Mouse (Mus musculus) intestine, embryonic 16.5 days (tissue): Measurements from ENCODE around the gene Wap. TPM values are rescaled to one million over a fixed set of nuclear protein-coding genes. Genes with fewer than 3 reads are reported as not detected.

Experiments used
- ATAC-seq: fragments of 200-750 bp; cut with Nextera tagmentation; 2 replicates; pipeline ENCODE4 v1.8.0; 2017; ENCODE audit warnings: moderate TSS enrichment, moderate library complexity
- H3K27ac ChIP-seq: fragments of 300-500 bp; sonication (generic); 2 replicates; pipeline ENCODE4 v1.5.1; 2014; ENCODE audit warnings: mild to moderate bottlenecking, low read length
- H3K27me3 ChIP-seq: fragments of 300-500 bp; sonication (generic); replicated peaks from 2 replicates; pipeline ENCODE4 v1.6.1; 2014; ENCODE audit warnings: low read length, control low read depth, mixed read lengths; ENCODE audit not compliant: control insufficient read depth, insufficient read depth
- H3K36me3 ChIP-seq: fragments of 300-500 bp; sonication (generic); 2 replicates; pipeline ENCODE4 v1.6.1; 2014; ENCODE audit warnings: low read length, control low read depth; ENCODE audit not compliant: control insufficient read depth, insufficient read depth
- H3K4me1 ChIP-seq: fragments of 300-500 bp; sonication (generic); 2 replicates; pipeline ENCODE4 v1.6.1; 2014; ENCODE audit warnings: low read length, control low read depth, mixed read lengths; ENCODE audit not compliant: control insufficient read depth, insufficient read depth
- H3K4me2 ChIP-seq: fragments of 300-500 bp; sonication (generic); 2 replicates; pipeline ENCODE4 v1.6.1; 2014; ENCODE audit warnings: low read depth, low read length, control low read depth
- H3K4me3 ChIP-seq: fragments of 300-500 bp; sonication (generic); 2 replicates; pipeline ENCODE4 v1.5.1; 2014; ENCODE audit warnings: mild to moderate bottlenecking, low read length
- H3K9ac ChIP-seq: fragments of 300-500 bp; sonication (generic); 2 replicates; pipeline ENCODE4 v1.6.1; 2014; ENCODE audit warnings: low read depth, low read length
- H3K9me3 ChIP-seq: fragments of 300-500 bp; sonication (generic); 2 replicates; pipeline ENCODE4 v1.6.1; 2016; ENCODE audit warnings: low read length, control low read depth; ENCODE audit not compliant: control insufficient read depth
- whole genome bisulfite sequencing: fragments of 180-500 bp; shearing (Covaris S2); extraction: QIAGEN DNeasy Blood & Tissue Kit; methylation state at CpG from one replicate; pipeline ENCODE4 v1.1.7; 2014; 5-methylcytosine and 5-hydroxymethylcytosine counted together
- polyA plus RNA-seq: library from polyadenylated mRNA; unstranded; fragments of >200 nt; fragmentation: Nextera tagmentation; extraction: Ambion mirVana; gene quantifications from 2 replicates; pipeline ENCODE4 v1.2.1, GENCODE M21; 2015

The Wap gene
- polyA plus RNA-seq, 1 experiment from 2014 or later, result not detected

- WGBS, result 69% methylated on average over 20 of the region's 20 CpGs
- Histone ChIP-seq H3K27ac (no peak overlapping the region), H3K36me3 (no peaks in the 10 kb centered on the region; the same call in 1 of the 2 replicates), H3K9ac (no peak overlapping the region), H3K4me3 (no peak overlapping the region), H3K9me3 (no peaks in the 10 kb centered on the region), H3K27me3 (peaks cover 21% of the 10 kb centered on the region; the same call in 1 of the 2 replicates), H3K4me1 (peaks cover 35% of the 10 kb centered on the region), H3K4me2 (no peak overlapping the region)
- ATAC-seq, result no peak
These were observed 36.6 kb downstream of the Wap start for GRCm38 (mm10) chr11:6601649-6602480.

DNA sequence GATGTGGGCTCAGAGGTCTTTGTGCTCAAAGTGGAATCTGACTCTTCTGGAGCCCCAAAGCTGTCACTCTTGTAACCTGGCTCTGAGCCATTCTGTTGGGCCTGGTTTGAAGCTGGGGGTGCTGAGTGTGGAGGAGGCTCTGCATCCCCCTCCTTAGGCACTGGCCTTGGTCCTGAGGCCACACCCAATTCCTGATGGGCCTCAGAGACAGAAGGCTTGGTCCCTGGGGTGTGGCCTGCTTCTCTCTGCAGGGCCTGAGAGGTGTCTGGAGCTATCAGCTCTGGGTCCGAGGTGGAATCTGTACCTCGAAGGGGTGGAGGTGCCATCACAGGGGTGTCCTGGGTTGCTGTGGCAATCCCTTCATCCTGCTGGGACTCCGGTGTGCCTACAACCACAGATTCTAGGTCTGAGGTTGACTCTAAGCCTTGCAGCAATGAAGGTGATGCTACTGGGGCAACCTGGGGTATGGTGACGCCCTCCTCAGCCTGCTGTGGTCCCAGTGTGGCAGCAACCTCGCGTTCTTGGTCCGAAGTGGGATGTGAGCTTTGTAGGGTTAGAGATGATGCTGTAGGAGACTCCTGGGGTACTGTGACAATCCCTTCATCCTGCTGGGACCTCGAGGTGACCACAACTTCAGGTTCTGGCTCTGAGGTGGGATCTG lies 38.0 kb downstream of the Wap start:
- Histone ChIP-seq H3K36me3 (peaks cover 10% of the 10 kb centered on the region), H3K4me1 (peaks cover 31% of the 10 kb centered on the region), H3K27ac (no peak overlapping the region), H3K27me3 (peaks cover 9% of the 10 kb centered on the region; the same call in 1 of the 2 replicates), H3K9me3 (no peaks in the 10 kb centered on the region), H3K9ac (no peak overlapping the region), H3K4me2 (no peak overlapping the region), H3K4me3 (no peak overlapping the region)
- 86% methylated on average over 8 of the region's 8 CpGs for WGBS
- no peak for ATAC-seq

DNA sequence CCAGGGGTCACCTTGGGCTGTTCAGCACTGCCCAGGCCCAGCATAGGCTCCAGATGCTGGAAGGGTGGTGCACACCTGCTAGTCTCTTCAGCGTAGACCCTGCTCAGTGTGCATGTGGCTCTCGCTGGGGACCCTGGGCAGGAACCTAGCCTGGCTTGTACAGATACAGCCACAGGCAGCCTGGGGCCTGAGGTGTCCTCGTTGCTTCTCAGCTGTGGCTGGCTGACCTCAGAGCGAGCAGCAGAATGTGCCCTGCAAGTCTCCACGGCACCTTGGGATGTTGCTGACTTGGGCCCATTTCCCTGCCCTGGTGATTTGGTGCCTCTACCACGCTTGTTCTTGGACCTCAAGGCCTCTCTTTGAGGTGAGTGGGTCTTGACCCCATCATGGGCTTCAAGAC lies 38.6 kb downstream of the Wap start:
- H3K27ac ChIP-seq, result no peak overlapping the region
- H3K4me2 ChIP-seq, result no peak overlapping the region
- H3K36me3 ChIP-seq, result peaks cover 12% of the 10 kb centered on the region
- H3K4me1 ChIP-seq, result peaks cover 26% of the 10 kb centered on the region
- no peaks in the 10 kb centered on the region for H3K9me3 ChIP-seq
- no peak for ATAC-seq
- peaks cover 3% of the 10 kb centered on the region; the same call in 1 of the 2 replicates for H3K27me3 ChIP-seq
- WGBS, result 84% methylated on average over 6 of the region's 6 CpGs
- no peak overlapping the region for H3K4me3 ChIP-seq
- no peak overlapping the region for H3K9ac ChIP-seq

DNA sequence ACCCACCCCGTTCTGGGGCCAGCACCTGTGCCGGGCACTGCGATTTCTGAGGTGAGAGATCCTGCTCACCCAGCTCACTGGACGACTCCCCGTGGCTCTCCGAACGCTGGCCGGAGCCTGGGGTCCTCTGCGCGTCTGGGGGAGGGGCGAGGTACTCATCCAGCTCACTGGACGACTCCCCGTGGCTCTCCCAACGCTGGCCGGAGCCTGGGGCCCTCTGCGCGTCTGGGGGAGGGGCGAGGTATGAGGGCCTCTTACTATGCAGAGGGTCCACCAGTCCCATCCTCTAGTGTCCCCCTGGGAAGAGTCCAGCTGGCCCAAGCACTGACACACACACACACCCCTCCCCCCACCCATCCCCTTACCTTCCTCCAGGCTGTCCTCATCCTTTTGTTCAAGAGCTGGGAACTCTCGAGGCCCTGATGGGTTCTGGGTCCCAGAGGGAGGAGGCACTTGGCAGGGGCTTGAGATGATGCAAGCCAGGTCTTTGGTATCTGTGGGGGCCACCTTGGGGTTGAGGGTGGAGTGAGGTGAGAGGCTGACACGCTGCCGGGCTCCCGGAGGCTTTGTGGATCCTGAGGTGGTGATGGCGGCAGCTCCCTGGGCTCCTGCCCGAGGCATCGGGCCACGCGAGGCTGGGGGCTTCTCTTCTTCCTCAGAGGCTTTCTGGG lies 39.3 kb downstream of the Wap start:
- no peaks in the 10 kb centered on the region for H3K27me3 ChIP-seq
- H3K36me3 ChIP-seq, result peaks cover 16% of the 10 kb centered on the region
- H3K4me3 ChIP-seq, result no peak overlapping the region
- H3K9me3 ChIP-seq, result no peaks in the 10 kb centered on the region
- no peak overlapping the region for H3K9ac ChIP-seq
- no peak for ATAC-seq
- H3K27ac ChIP-seq, result no peak overlapping the region
- no peak overlapping the region for H3K4me2 ChIP-seq
- 30% methylated on average over 27 of the region's 27 CpGs for WGBS
- H3K4me1 ChIP-seq, result peaks cover 22% of the 10 kb centered on the region

GRCm38 (mm10) chr11:6598191-6598889 lies 40.1 kb downstream of the Wap start:
- Histone ChIP-seq H3K9me3 (no peaks in the 10 kb centered on the region), H3K4me1 (peaks cover 14% of the 10 kb centered on the region), H3K9ac (no peak overlapping the region; the same call in 1 of the 2 replicates), H3K4me3 (no peak overlapping the region), H3K36me3 (peaks cover 17% of the 10 kb centered on the region), H3K4me2 (no peak overlapping the region), H3K27me3 (no peaks in the 10 kb centered on the region), H3K27ac (no peak overlapping the region)
- ATAC-seq, result 0 out of 2 replicates have a peak, but pooled peaks have one; percentile 5
- WGBS, result 54% methylated on average over 19 of the region's 19 CpGs

GRCm38 (mm10) chr11:6597523-6597922 lies 40.9 kb downstream of the Wap start:
- peaks cover 14% of the 10 kb centered on the region for H3K4me1 ChIP-seq
- WGBS, result 72% methylated on average over 7 of the region's 7 CpGs
- no peak for ATAC-seq
- no peaks in the 10 kb centered on the region for H3K9me3 ChIP-seq
- H3K36me3 ChIP-seq, result peaks cover 25% of the 10 kb centered on the region
- no peak overlapping the region for H3K27ac ChIP-seq
- H3K27me3 ChIP-seq, result no peaks in the 10 kb centered on the region
- no peak overlapping the region for H3K4me2 ChIP-seq
- no peak overlapping the region for H3K4me3 ChIP-seq
- H3K9ac ChIP-seq, result no peak overlapping the region

DNA sequence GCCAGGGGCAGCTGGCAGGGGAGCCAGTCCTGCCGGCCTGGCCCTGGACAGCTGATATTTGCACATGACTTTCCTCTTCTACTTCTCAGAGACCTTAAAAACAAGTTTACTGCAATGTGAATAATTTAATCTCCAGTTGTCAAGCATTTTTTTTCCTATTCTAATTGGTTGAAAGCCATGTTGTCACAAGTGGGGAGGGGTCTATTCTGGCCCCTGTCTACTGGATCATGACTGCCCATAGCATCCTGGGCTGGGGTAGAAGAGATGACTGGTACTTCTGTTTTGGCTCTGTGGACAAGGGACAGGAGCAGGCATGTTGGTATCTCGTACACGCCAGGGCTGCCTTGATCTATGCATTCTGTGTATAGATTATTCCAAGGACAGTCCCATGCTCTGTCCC lies 41.8 kb downstream of the Wap start:
- Histone ChIP-seq H3K9ac (no peak overlapping the region), H3K4me1 (peaks cover 14% of the 10 kb centered on the region), H3K27ac (no peak overlapping the region), H3K9me3 (no peaks in the 10 kb centered on the region), H3K4me2 (no peak overlapping the region), H3K4me3 (no peak overlapping the region), H3K27me3 (no peaks in the 10 kb centered on the region), H3K36me3 (peaks cover 32% of the 10 kb centered on the region)
- no peak for ATAC-seq
- WGBS, result 88% methylated on average over 3 of the region's 3 CpGs

DNA sequence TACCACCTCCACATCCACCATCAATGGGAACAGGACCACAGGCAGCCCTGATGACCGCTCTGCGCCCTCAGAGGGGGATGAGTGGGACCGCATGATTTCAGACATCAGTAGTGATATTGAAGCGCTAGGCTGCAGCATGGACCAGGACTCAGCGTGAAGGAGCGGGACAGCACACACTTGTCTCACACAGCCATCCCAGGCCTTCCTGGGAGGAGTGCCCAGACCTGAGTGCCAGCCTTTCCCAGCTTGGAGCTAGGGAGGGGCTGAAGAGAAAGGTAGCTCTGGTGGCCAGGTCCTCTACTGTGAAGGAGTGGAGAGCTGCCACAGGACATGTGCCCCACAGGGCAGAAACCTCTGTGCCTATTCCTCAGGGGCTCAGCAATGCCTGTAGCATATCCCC lies 42.2 kb downstream of the Wap start:
- H3K27me3 ChIP-seq, result no peaks in the 10 kb centered on the region
- WGBS, result 95% methylated on average over 6 of the region's 6 CpGs
- no peak overlapping the region for H3K4me3 ChIP-seq
- peaks cover 14% of the 10 kb centered on the region for H3K4me1 ChIP-seq
- ATAC-seq, result no peak
- no peak overlapping the region for H3K9ac ChIP-seq
- no peaks in the 10 kb centered on the region for H3K9me3 ChIP-seq
- no peak overlapping the region for H3K4me2 ChIP-seq
- H3K36me3 ChIP-seq, result peaks cover 36% of the 10 kb centered on the region
- H3K27ac ChIP-seq, result no peak overlapping the region

DNA sequence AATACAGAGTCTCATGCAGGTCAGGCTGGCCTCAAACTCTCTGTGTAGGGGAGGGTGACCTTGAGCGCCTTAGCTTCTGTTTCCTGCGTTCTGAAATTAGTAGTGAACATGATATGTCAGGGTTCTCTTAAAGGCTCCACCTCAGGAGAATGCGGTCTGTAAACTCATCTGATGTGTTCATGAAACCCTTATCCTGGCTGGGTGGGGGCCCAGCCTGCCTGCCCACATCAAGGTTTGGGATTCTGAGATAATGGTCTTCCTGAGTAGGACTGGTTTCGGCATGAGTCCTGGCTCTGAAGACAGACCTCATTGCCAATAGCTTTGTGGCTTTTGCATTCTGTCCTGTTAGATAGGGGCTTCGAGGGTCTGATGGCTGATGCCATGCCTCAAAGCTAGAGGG lies 43.1 kb downstream of the Wap start:
- H3K27me3 ChIP-seq, result no peaks in the 10 kb centered on the region
- H3K4me3 ChIP-seq, result no peak overlapping the region
- 93% methylated on average over 5 of the region's 5 CpGs for WGBS
- no peak for ATAC-seq
- no peaks in the 10 kb centered on the region for H3K9me3 ChIP-seq
- no peak overlapping the region for H3K27ac ChIP-seq
- no peak overlapping the region for H3K4me2 ChIP-seq
- peaks cover 14% of the 10 kb centered on the region for H3K4me1 ChIP-seq
- no peak overlapping the region for H3K9ac ChIP-seq
- H3K36me3 ChIP-seq, result peaks cover 42% of the 10 kb centered on the region
